In genomic region chr2:119408278-119408677, GRCm38 (mm10) we compare ENCODE assay signal across 9 mouse cellular contexts. TPM values are rescaled to one million over a fixed set of nuclear protein-coding genes. Genes with fewer than 3 reads are reported as not detected.
A peak's percentile ranks its signal among the peaks of the same experiment; 100 is the strongest.
DNase-seq lines count a peak whose midpoint lies in the region; ATAC-seq and TF ChIP-seq lines count a peak whose summit lies in the region.
"Had no signal": no experiment of that assay in that cellular context is flagged by ENCODE, and none has a peak within 500 bp of the region (broad histone marks: within the 10 kb centered on the region; RNA-seq: fewer than 3 reads in every experiment).

No protein-coding gene starts in this region.

- H3K27ac ChIP-seq in liver, postnatal 0 days (ENCODE audit: low read depth), result 0 out of 2 replicates have a peak overlapping the region, but pooled peaks have one; percentile 6
- H3K27ac ChIP-seq: midbrain, embryonic 12.5 days had no signal

- peaks cover 51% of the 10 kb centered on the region for H3K36me3 ChIP-seq in liver, postnatal 0 days (replicated peaks; ENCODE audit: insufficient read depth, low read length)

- H3K4me1 ChIP-seq in liver, postnatal 0 days (ENCODE audit: insufficient read depth), result no peaks in the 10 kb centered on the region
- H3K4me1 ChIP-seq: midbrain, embryonic 12.5 days had no signal

- H3K9me3 ChIP-seq in liver, postnatal 0 days (ENCODE audit: low read length), result no peaks in the 10 kb centered on the region
- H3K9me3 ChIP-seq: midbrain, embryonic 12.5 days had no signal

- TF ChIP-seq EP300 in liver, postnatal 0 days (IDR thresholded peaks at IDR 0.05; ENCODE audit: low read depth), result no peak

- no peak overlapping the region for H3K4me3 ChIP-seq in liver, postnatal 0 days (ENCODE audit: low read depth, low read length)
- H3K4me3 ChIP-seq: midbrain, embryonic 12.5 days had no signal

- H3K9ac ChIP-seq in liver, postnatal 0 days (replicated peaks), result no peak overlapping the region
- H3K9ac ChIP-seq: midbrain, embryonic 12.5 days had no signal

- peak; percentile 12 for DNase-seq in adrenal gland, adult 8-10 months
- DNase-seq in adrenal gland, postnatal 25 days, result no peak
- DNase-seq in ovary, adult 18-20 months (ENCODE audit: low spot score), result peak; percentile 21
- no peak for DNase-seq in ovary, postnatal 14 days (ENCODE audit: low spot score)
- DNase-seq in liver, postnatal 0 days, result no peak
- DNase-seq in embryo, embryonic 9.5 days (ENCODE audit: extremely low spot score), result no peak
- DNase-seq in thymus, postnatal 36 days, result no peak
- no peak for DNase-seq in right cerebral cortex, adult 2 months (ENCODE audit: low spot score in 2 of 2)

- WGBS in liver, postnatal 0 days (ENCODE audit: insufficient replicate concordance), result 61% methylated on average over 8 of the region's 8 CpGs

- no peak overlapping the region for H3K4me2 ChIP-seq in liver, postnatal 0 days (ENCODE audit: low read depth, low read length)
- H3K4me2 ChIP-seq: midbrain, embryonic 12.5 days had no signal

- no peak for ATAC-seq in liver, postnatal 0 days

- H3K27me3 ChIP-seq in liver, postnatal 0 days (ENCODE audit: insufficient read depth, low read length), result no peaks in the 10 kb centered on the region
- H3K27me3 ChIP-seq: midbrain, embryonic 12.5 days had no signal

- TF ChIP-seq CTCF in liver, postnatal 0 days (IDR thresholded peaks at IDR 0.05; ENCODE audit: low read depth), result no peak

RNA-seq across cellular contexts. Expression of gene Chac1, which starts 57.2 kb away (rescaled TPM):
- 1 to 10 TPM; 3.9 to 7.2 (median 4.9) TPM for total RNA-seq in adrenal gland, adult 8-10 months (2022)
- 5.0 and 10.2 TPM in 2 replicates for total RNA-seq in adrenal gland, postnatal 25 days (2021)
- polyA plus RNA-seq in liver, postnatal 0 days (2015; fragmentation: Nextera tagmentation; extraction: Ambion mirVana), result 0.35 and 0.36 TPM in 2 replicates

Comparison
In these comparisons a context has a peak if more than half of its experiments do, and no peak if none do; other contexts are left out.
1. DNase-seq: peak in adrenal gland, adult 8-10 months (single experiment) and ovary, adult 18-20 months (single experiment); none in adrenal gland, postnatal 25 days (single experiment), ovary, postnatal 14 days (single experiment), liver, postnatal 0 days (single experiment), embryo, embryonic 9.5 days (single experiment), thymus, postnatal 36 days (0 of 2) and right cerebral cortex, adult 2 months (0 of 2).